Mouse (Mus musculus) gastrocnemius, postnatal 36 days (tissue): ENCODE results near the gene Ranbp3. TPM values are rescaled to one million over a fixed set of nuclear protein-coding genes. Genes with fewer than 3 reads are reported as not detected.

Source experiments
- DNase-seq, 2 experiments: peaks; one replicate each; pipeline ENCODE4 v3.0.0; 2022
- intact Hi-C: fragments of 180-260 bp; cut with DNase I; formaldehyde crosslinking; loops from one replicate; pipeline ENCODE4 v1.15.1; 2025
- total RNA-seq, 2 experiments: library from RNA; stranded (reverse); gene quantifications; 2 replicates each; pipeline ENCODE4 v1.2.3; 2021

Ranbp3 gene
- total RNA-seq, 2 experiments from 2014 or later: 37.0 to 37.1 TPM

- peak; percentile 68 to 74 for DNase-seq
- intact Hi-C loops: loop anchor here (5.0 to 10.0 kb wide), 2 partner anchors 56 to 314 kb away; partner anchors contain the start of gene Rpl36
Observed at GRCm38 (mm10) chr17:56668384-56669144, 4.5 kb upstream of the Ranbp3 start.

DNA sequence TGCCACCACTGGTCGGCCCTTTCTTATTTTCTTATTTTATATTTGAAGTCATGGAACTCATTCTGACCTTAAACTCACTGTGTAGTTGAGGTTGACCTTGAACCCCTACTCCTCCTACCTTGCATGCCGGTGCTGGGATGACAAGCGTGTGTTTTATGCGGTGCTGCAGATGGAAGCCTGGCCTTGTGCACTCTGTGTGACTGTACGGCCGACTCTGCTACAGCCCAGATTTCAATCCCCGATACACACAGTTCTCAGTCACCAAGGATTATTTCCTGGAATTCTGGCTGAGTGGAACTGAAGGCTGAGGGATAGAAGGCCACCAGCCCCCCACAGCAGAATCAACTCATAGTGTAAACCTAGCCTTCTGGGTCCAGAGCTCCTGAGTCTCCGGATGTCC lies 3.3 kb upstream of the Ranbp3 start:
- DNase-seq: no peak
- intact Hi-C loops: loop anchor here (5.0 to 10.0 kb wide), 2 partner anchors 57 to 315 kb away; partner anchors contain the start of gene Rpl36

- DNase-seq: no peak
- intact Hi-C loops: no loop called here
Observed at GRCm38 (mm10) chr17:56673647-56674416, 738 bp downstream of the Ranbp3 start.

GRCm38 (mm10) chr17:56681791-56682190 lies 8.7 kb downstream of the Ranbp3 start:
- intact Hi-C loops: no loop called here
- no peak for DNase-seq

- DNase-seq: no peak
- intact Hi-C loops: no loop called here
Observed at GRCm38 (mm10) chr17:56682880-56683279, 9.8 kb downstream of the Ranbp3 start.

GRCm38 (mm10) chr17:56683546-56684140 lies 10.5 kb downstream of the Ranbp3 start:
- intact Hi-C loops: no loop called here
- DNase-seq: no peak

DNA sequence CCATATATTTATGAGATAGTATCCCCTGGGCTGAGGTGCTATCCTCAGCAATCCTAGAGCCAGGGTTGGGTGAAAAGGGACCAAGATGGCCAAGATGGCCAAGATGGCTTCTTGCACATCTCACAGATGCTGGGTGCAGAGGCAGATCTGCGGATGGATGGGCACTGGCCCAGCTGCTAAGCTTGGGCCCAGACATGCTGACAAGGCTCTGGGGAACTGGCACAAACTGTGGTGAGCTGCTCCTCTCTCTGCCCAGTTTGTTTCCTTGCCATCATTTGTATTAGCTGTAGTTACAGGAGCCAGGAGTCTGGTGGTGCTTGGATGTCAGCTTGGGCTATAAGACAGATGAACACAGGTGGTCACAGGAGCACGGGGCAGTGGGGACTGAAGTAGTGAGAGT lies 11.6 kb downstream of the Ranbp3 start:
- no peak for DNase-seq
- intact Hi-C loops: no loop called here

- no peak for DNase-seq
- intact Hi-C loops: no loop called here
Observed at GRCm38 (mm10) chr17:56686801-56687200, 13.7 kb downstream of the Ranbp3 start.

GRCm38 (mm10) chr17:56688045-56688444 lies 15.0 kb downstream of the Ranbp3 start:
- DNase-seq: no peak
- intact Hi-C loops: no loop called here

GRCm38 (mm10) chr17:56688689-56689088 lies 15.6 kb downstream of the Ranbp3 start:
- DNase-seq: no peak
- intact Hi-C loops: no loop called here

- intact Hi-C loops: loop anchor here (5.0 kb wide), 1 partner anchor 64 kb away; the partner anchor contains the start of gene Nrtn
- no peak for DNase-seq
Observed at GRCm38 (mm10) chr17:56693395-56693794, 20.3 kb downstream of the Ranbp3 start.

DNA sequence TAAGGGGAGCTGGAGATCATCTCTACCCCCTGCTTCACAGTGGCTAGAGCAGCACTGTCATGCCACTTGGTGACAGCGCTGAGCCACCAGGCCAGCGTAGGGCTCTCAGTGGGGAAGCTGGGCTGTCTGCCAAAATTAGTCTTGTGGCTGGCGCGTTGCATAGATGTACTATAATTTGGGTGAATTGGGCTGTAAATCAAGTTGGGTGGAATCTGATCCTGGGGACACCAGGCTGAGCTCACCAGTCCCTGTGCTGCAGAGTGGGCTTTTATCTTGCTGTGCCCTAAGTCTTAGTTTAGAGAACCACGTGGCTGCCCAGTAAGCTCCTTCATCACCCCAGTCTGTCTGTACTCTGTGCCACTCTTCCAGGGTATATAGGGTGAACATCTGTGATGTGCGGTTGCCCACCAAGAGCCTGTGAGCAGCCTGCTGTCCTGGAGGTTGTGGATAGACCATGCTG lies 20.8 kb downstream of the Ranbp3 start:
- intact Hi-C loops: loop anchor here (5.0 kb wide), 1 partner anchor 63 kb away; the partner anchor contains the start of gene Nrtn
- peak in 1 of 2 experiments; percentile 47 for DNase-seq

DNA sequence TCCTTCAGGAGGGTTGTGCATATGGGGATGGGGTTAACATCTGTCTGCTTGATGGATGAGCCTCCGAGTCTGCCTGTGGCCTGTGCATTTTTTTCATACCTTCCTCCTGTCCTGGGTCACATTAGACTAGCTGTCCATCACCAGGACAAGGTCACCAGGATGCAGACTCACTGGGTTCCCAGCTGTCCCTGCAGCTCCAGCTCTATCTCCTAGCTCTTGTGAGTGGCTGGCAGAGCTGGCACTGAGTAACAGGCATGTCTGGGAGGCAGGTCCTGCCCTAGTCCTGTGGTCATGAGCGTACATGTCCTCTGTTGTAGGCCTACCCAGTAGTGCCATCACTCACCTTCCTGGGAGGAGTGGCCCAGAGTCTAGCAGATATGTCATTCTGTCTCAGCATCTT lies 27.4 kb downstream of the Ranbp3 start:
- intact Hi-C loops: no loop called here
- DNase-seq: no peak

DNA sequence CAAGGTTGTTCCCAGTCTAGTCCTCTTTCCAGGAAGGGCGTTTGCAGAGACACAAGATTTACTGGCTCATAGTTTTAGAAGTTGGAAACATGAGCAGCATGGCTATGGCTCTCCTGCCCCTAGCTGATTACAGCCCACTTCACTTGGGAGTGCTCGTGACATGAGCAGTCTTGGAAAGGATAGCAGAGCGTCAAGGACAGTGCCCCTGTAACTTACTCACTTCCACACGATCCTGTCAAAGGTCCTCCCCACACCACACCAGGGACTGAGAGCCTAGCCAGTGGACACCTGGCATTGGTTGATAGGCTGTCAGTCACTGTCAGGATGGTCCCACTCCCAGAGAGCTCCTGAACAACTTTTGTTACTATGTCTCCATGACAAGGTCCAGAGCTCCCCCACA lies 29.9 kb downstream of the Ranbp3 start:
- intact Hi-C loops: no loop called here
- no peak for DNase-seq

GRCm38 (mm10) chr17:56706515-56706914 lies 33.4 kb downstream of the Ranbp3 start:
- intact Hi-C loops: no loop called here
- no peak for DNase-seq

DNA sequence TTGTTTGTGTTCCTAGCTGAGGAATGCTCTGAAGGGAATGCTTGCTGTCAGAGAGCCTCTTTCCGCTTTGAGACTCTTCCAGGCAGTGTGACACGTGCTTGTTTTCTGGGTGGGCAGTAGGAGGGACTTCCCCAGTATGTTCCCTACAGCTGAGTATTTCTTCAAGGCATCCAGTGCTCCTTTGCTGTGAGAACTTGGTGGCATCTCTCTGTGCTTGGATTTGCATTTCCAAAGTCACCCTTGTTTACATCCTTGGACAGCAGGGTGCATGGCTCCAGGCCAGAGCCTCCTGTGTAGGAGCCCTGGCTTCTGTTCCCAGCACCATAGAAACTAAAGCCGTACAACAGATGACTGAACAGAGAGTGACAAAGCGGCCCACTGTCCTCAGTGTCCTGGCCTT lies 35.6 kb downstream of the Ranbp3 start:
- no peak for DNase-seq
- intact Hi-C loops: no loop called here

DNA sequence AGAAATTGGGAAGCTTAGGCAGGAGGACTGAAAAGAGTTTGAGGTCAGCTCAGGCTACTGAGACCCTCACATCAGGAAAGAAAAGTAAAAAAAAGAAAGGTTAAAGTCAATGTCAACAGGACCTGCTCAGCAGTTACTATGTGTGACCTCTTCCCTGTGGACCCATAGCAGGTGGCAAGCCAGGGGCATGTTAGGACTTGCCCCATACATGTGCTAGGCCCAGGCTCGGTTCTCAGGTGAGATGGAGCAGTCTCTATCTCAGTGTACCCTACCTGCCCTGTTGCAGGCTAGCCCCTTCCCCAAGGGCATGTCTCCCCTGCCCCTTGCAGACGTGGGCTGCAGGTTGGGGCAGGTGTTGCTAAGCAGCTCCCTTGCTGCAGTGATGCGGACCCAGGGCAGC lies 36.6 kb downstream of the Ranbp3 start:
- no peak for DNase-seq
- intact Hi-C loops: no loop called here

DNA sequence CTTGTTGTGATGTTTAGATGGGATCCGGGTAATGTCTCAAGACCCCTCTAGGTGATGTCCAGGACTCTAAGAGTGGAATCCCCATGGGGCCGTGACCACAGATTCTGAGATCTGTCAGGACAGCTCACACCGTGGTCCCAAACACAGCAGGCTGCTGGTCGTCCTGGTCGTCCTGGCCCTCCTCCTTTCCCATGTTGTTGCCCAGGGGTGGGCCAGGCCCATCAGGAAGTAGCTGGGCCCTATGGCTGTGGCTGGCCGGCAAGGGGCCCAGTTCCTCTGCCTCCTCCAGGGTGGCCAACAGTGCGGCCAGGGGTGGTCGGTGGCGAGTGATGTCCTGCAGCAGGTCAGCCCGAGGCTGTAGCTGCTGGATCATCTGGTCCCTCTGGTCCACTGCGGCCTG lies 42.3 kb downstream of the Ranbp3 start:
- no peak for DNase-seq
- intact Hi-C loops: no loop called here

DNA sequence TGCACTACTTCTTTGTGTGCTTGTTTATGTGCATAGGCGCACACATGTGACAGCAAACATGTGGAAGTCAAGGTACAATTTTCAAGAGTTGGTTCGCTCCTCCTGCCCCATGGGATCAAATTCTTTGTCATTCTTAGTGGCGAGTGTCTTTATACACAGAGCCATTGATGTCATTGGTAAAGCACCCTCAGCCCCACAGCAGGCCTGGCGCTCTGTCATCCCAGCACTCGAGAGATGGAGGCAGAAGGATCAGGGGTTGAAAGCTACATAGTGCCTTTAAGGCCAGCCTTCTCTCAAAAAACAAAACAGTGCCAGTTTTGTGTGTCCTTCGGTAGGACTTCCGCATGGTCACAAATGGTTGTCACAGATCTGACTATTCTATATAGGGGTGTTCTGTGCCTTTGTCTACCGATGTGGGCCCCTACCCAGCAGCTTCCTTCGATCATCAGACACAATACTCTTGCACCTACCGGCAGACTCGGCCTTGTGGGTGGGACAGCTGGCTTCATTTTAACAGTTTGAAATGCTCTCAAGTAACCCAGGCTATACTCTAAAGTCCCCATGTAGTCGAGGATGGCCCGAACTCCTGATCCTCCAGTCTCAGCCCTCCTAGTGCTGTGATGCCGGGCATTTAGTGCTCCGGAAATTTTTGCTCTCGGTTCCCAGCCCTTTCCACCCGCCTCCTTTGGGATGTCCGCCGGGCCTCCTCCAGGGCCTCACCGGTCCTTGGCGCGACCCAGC lies 43.0 kb downstream of the Ranbp3 start:
- intact Hi-C loops: no loop called here
- DNase-seq: no peak

- DNase-seq: peak; percentile 93 to 98
- intact Hi-C loops: no loop called here
Observed at GRCm38 (mm10) chr17:56716655-56717362, 43.7 kb downstream of the Ranbp3 start.
